Mouse (Mus musculus) limb, embryonic 14.5 days (tissue): ENCODE measurements around the gene Celsr2. TPM values are rescaled to one million over a fixed set of nuclear protein-coding genes. Genes with fewer than 3 reads are reported as not detected.

ENCODE experiments used
- ATAC-seq: fragments of 200-750 bp; cut with Nextera tagmentation; 2 replicates; pipeline ENCODE4 v1.8.0; 2017; ENCODE audit warnings: low read depth, moderate number of reproducible peaks, moderate TSS enrichment; ENCODE audit not compliant: low FRiP score
- DNase-seq: peaks from one replicate; pipeline ENCODE4 v3.0.0-alpha.2; 2015; ENCODE audit warnings: low spot score
- H3K27ac ChIP-seq: fragments of 300-500 bp; sonication (generic); replicated peaks from 2 replicates; pipeline ENCODE4 v1.5.1; 2014; ENCODE audit warnings: low read depth, mild to moderate bottlenecking, low read length, moderate library complexity, mixed read lengths
- H3K27me3 ChIP-seq: fragments of 300-500 bp; sonication (generic); 2 replicates; pipeline ENCODE4 v1.6.1; 2014; ENCODE audit warnings: low read length, mixed read lengths; ENCODE audit not compliant: control insufficient read depth, insufficient read depth
- H3K36me3 ChIP-seq: fragments of 300-500 bp; sonication (generic); 2 replicates; pipeline ENCODE4 v1.6.1; 2014; ENCODE audit warnings: mild to moderate bottlenecking, low read length, moderate library complexity, mixed read lengths; ENCODE audit not compliant: control insufficient read depth, insufficient read depth
- H3K4me1 ChIP-seq: fragments of 300-500 bp; sonication (generic); 2 replicates; pipeline ENCODE4 v1.6.1; 2014; ENCODE audit warnings: antibody characterized with exemption, low read length, mixed read lengths; ENCODE audit not compliant: control insufficient read depth, insufficient read depth
- H3K4me2 ChIP-seq: fragments of 300-500 bp; sonication (generic); replicated peaks from 2 replicates; pipeline ENCODE4 v1.6.1; 2014; ENCODE audit warnings: low read depth, mild to moderate bottlenecking, low read length, moderate library complexity; ENCODE audit not compliant: severe bottlenecking
- H3K4me3 ChIP-seq: fragments of 300-500 bp; sonication (generic); replicated peaks from 2 replicates; pipeline ENCODE4 v1.5.1; 2014; ENCODE audit warnings: low read length
- H3K9ac ChIP-seq: fragments of 300-500 bp; sonication (generic); 2 replicates; pipeline ENCODE4 v1.6.1; 2014; ENCODE audit warnings: mild to moderate bottlenecking, low read depth, low read length, moderate library complexity; ENCODE audit not compliant: severe bottlenecking
- H3K9me3 ChIP-seq: fragments of 300-500 bp; sonication (generic); 2 replicates; pipeline ENCODE4 v1.6.1; 2016; ENCODE audit warnings: low read length; ENCODE audit not compliant: control insufficient read depth
- POLR2A ChIP-seq: fragments of 200-500 bp; IDR thresholded peaks from 2 replicates; pipeline ENCODE4 v1.8.0; 2012; ENCODE audit warnings: inconsistent platforms, mild to moderate bottlenecking, moderate library complexity, borderline replicate concordance; ENCODE audit not compliant: insufficient read depth, insufficient read length; ENCODE audit errors: extremely low read depth
- WGBS: fragments of 180-500 bp; shearing (Covaris S2); extraction: QIAGEN DNeasy Blood & Tissue Kit; methylation state at CpG from one replicate; pipeline ENCODE4 v1.1.7; 2014; 5-methylcytosine and 5-hydroxymethylcytosine counted together
- polyA plus RNA-seq, 2 experiments: library from polyadenylated mRNA; depleted of rRNA in 1 of 2; stranded (reverse) in 1 of 2; unstranded in 1 of 2; fragments of >200 nt; fragmentation: Nextera tagmentation in 1 of 2; extraction: Ambion mirVana in 1 of 2; gene quantifications; 2 replicates each; pipeline versions ENCODE4 v1.2.1 to v1.2.3; 2012 to 2014

Gene Celsr2
- polyA plus RNA-seq, 2 experiments = 10.5 to 18.9 TPM

GRCm38 (mm10) chr3:108411026-108411753, 4.2 kb downstream of the Celsr2 start:
- Histone ChIP-seq H3K9me3 (peaks cover 15% of the 10 kb centered on the region), H3K36me3 (peaks cover 32% of the 10 kb centered on the region), H3K27ac (no peak overlapping the region), H3K4me3 (no peak overlapping the region), H3K27me3 (0 out of 2 replicates have a peak, but pooled peaks cover 1% of the 10 kb centered on the region), H3K4me1 (peaks cover 10% of the 10 kb centered on the region; the same call in 1 of the 2 replicates), H3K9ac (peak overlapping the region; percentile 43), H3K4me2 (0 out of 2 replicates have a peak overlapping the region, but pooled peaks have one; percentile 13)
- WGBS = 57% methylated on average over 5 of the region's 5 CpGs
- DNase-seq = no peak
- ATAC-seq = no peak
- no peak for TF ChIP-seq POLR2A

GRCm38 (mm10) chr3:108410359-108410714, 5.0 kb downstream of the Celsr2 start:
- H3K27me3 ChIP-seq = no peaks in the 10 kb centered on the region
- H3K36me3 ChIP-seq = peaks cover 36% of the 10 kb centered on the region
- no peak overlapping the region for H3K27ac ChIP-seq
- H3K4me1 ChIP-seq = peaks cover 10% of the 10 kb centered on the region; the same call in 1 of the 2 replicates
- ATAC-seq (no peak), DNase-seq (no peak)
- H3K4me3 ChIP-seq = no peak overlapping the region
- TF ChIP-seq POLR2A = no peak
- peak overlapping the region; percentile 43; the same call in 1 of the 2 replicates for H3K9ac ChIP-seq
- no peak overlapping the region for H3K4me2 ChIP-seq
- 36% methylated on average over 5 of the region's 5 CpGs for WGBS
- peaks cover 15% of the 10 kb centered on the region for H3K9me3 ChIP-seq

- no peak for TF ChIP-seq POLR2A
- H3K9ac ChIP-seq = no peak overlapping the region
- no peak overlapping the region for H3K4me2 ChIP-seq
- ATAC-seq (no peak), DNase-seq (no peak)
- H3K36me3 ChIP-seq = peaks cover 36% of the 10 kb centered on the region
- H3K4me3 ChIP-seq = no peak overlapping the region
- H3K9me3 ChIP-seq = peaks cover 15% of the 10 kb centered on the region
- H3K27ac ChIP-seq = no peak overlapping the region
- whole genome bisulfite sequencing = 58% methylated on average over 8 of the region's 8 CpGs
- peaks cover 10% of the 10 kb centered on the region; the same call in 1 of the 2 replicates for H3K4me1 ChIP-seq
- H3K27me3 ChIP-seq = no peaks in the 10 kb centered on the region
Observed at GRCm38 (mm10) chr3:108409656-108410358, 5.5 kb downstream of the Celsr2 start.

- 89% methylated on average over 8 of the region's 8 CpGs for WGBS
- Histone ChIP-seq H3K4me2 (no peak overlapping the region), H3K9ac (no peak overlapping the region), H3K4me3 (no peak overlapping the region), H3K9me3 (peaks cover 6% of the 10 kb centered on the region; the same call in 1 of the 2 replicates), H3K27ac (no peak overlapping the region), H3K27me3 (no peaks in the 10 kb centered on the region), H3K36me3 (peaks cover 33% of the 10 kb centered on the region), H3K4me1 (peaks cover 10% of the 10 kb centered on the region; the same call in 1 of the 2 replicates)
- TF ChIP-seq POLR2A = no peak
- ATAC-seq (no peak), DNase-seq (no peak)
Observed at GRCm38 (mm10) chr3:108408517-108409008, 6.8 kb downstream of the Celsr2 start.

GRCm38 (mm10) chr3:108406306-108406885, 9.0 kb downstream of the Celsr2 start:
- no peak for TF ChIP-seq POLR2A
- no peak overlapping the region for H3K4me3 ChIP-seq
- no peak overlapping the region for H3K9ac ChIP-seq
- ATAC-seq (no peak), DNase-seq (no peak)
- no peaks in the 10 kb centered on the region for H3K9me3 ChIP-seq
- no peak overlapping the region for H3K4me2 ChIP-seq
- H3K27ac ChIP-seq = no peak overlapping the region
- peaks cover 17% of the 10 kb centered on the region for H3K36me3 ChIP-seq
- no peaks in the 10 kb centered on the region for H3K27me3 ChIP-seq
- peaks cover 7% of the 10 kb centered on the region; the same call in 1 of the 2 replicates for H3K4me1 ChIP-seq
- WGBS = 90% methylated on average over 24 of the region's 24 CpGs
